Mouse (Mus musculus): ENCODE results near the gene Agl. TPM values are rescaled to one million over a fixed set of nuclear protein-coding genes. Genes with fewer than 3 reads are reported as not detected.
"Not testable (repeated sequence)": the region's sequence is repeated elsewhere in the genome, so short reads cannot be mapped to it uniquely, and the experiment has no call there.

Gene Agl
- polyA plus RNA-seq, 1 experiment from 2014 or later: 17.7 TPM

GRCm38 (mm10) chr3:116810351-116810750, 2.4 kb upstream of the Agl start:
- WGBS: 83% methylated on average over 6 of the region's 6 CpGs
- not testable (repeated sequence) for H3K4me2 ChIP-seq (replicated peaks); H3K4me3 ChIP-seq; H3K27me3 ChIP-seq (replicated peaks); H3K27ac ChIP-seq; H3K9me3 ChIP-seq; H3K4me1 ChIP-seq; ATAC-seq (ENCODE audit: low FRiP score, low read depth); H3K36me3 ChIP-seq; H3K9ac ChIP-seq

- 91% methylated on average over 6 of the region's 6 CpGs for WGBS
- H3K4me2 ChIP-seq (replicated peaks): no peak overlapping the region
- no peak for ATAC-seq (ENCODE audit: low FRiP score, low read depth)
- no peak overlapping the region for H3K4me3 ChIP-seq
- H3K9ac ChIP-seq: no peak overlapping the region; the same call in 1 of the 2 replicates
- H3K4me1 ChIP-seq: peaks cover 17% of the 10 kb centered on the region
- no peak overlapping the region for H3K27ac ChIP-seq
- no peaks in the 10 kb centered on the region for H3K27me3 ChIP-seq (replicated peaks)
- no peaks in the 10 kb centered on the region for H3K9me3 ChIP-seq
- no peaks in the 10 kb centered on the region for H3K36me3 ChIP-seq
Observed at GRCm38 (mm10) chr3:116809221-116809620, 1.3 kb upstream of the Agl start.

GRCm38 (mm10) chr3:116808507-116809217, 696 bp upstream of the Agl start:
- Histone ChIP-seq H3K36me3 (no peaks in the 10 kb centered on the region), H3K27me3 (replicated peaks) (no peaks in the 10 kb centered on the region), H3K4me1 (peaks cover 17% of the 10 kb centered on the region), H3K9ac (peak overlapping the region; percentile 60; the same call in 1 of the 2 replicates), H3K4me3 (peak overlapping the region; percentile 63), H3K4me2 (replicated peaks) (peak overlapping the region; percentile 67), H3K27ac (no peak overlapping the region), H3K9me3 (no peaks in the 10 kb centered on the region)
- ATAC-seq (ENCODE audit: low FRiP score, low read depth): peak; percentile 57
- WGBS: 60% methylated on average over 10 of the region's 10 CpGs

GRCm38 (mm10) chr3:116805866-116806265, 2.1 kb downstream of the Agl start:
- no peak overlapping the region for H3K27ac ChIP-seq
- H3K4me1 ChIP-seq: peaks cover 17% of the 10 kb centered on the region
- H3K36me3 ChIP-seq: no peaks in the 10 kb centered on the region
- H3K4me3 ChIP-seq: no peak overlapping the region
- H3K27me3 ChIP-seq (replicated peaks): no peaks in the 10 kb centered on the region
- H3K4me2 ChIP-seq (replicated peaks): no peak overlapping the region
- ATAC-seq (ENCODE audit: low FRiP score, low read depth): no peak
- no peak overlapping the region for H3K9ac ChIP-seq
- no peaks in the 10 kb centered on the region for H3K9me3 ChIP-seq
- WGBS: 69% methylated on average over 3 of the region's 3 CpGs

- peak overlapping the region; percentile 45 for H3K4me2 ChIP-seq (replicated peaks)
- 0 out of 2 replicates have a peak overlapping the region, but pooled peaks have one; percentile 38 for H3K9ac ChIP-seq
- no peak overlapping the region for H3K4me3 ChIP-seq
- H3K27ac ChIP-seq: no peak overlapping the region
- H3K4me1 ChIP-seq: peaks cover 17% of the 10 kb centered on the region
- H3K36me3 ChIP-seq: no peaks in the 10 kb centered on the region
- no peak for ATAC-seq (ENCODE audit: low FRiP score, low read depth)
- H3K9me3 ChIP-seq: no peaks in the 10 kb centered on the region
- 15% methylated on average over 6 of the region's 6 CpGs for WGBS
- no peaks in the 10 kb centered on the region for H3K27me3 ChIP-seq (replicated peaks)
Observed at GRCm38 (mm10) chr3:116804746-116805285, 3.1 kb downstream of the Agl start.

- Histone ChIP-seq H3K36me3 (peaks cover 7% of the 10 kb centered on the region; the same call in 1 of the 2 replicates), H3K9ac (no peak overlapping the region), H3K4me1 (peaks cover 11% of the 10 kb centered on the region), H3K4me3 (no peak overlapping the region), H3K27me3 (replicated peaks) (no peaks in the 10 kb centered on the region), H3K9me3 (no peaks in the 10 kb centered on the region), H3K4me2 (replicated peaks) (no peak overlapping the region), H3K27ac (no peak overlapping the region)
- no peak for ATAC-seq (ENCODE audit: low FRiP score, low read depth)
- WGBS: 82% methylated on average over 8 of the region's 8 CpGs
Observed at GRCm38 (mm10) chr3:116801755-116802154, 6.2 kb downstream of the Agl start.

- H3K27ac ChIP-seq: no peak overlapping the region
- no peak for ATAC-seq (ENCODE audit: low FRiP score, low read depth)
Observed at GRCm38 (mm10) chr3:116798821-116799510, 9.0 kb downstream of the Agl start.

GRCm38 (mm10) chr3:116788851-116789250, 19.1 kb downstream of the Agl start:
- H3K27ac ChIP-seq: no peak overlapping the region
- H3K9ac ChIP-seq: no peak overlapping the region
- no peaks in the 10 kb centered on the region for H3K9me3 ChIP-seq
- peaks cover 53% of the 10 kb centered on the region for H3K36me3 ChIP-seq
- no peaks in the 10 kb centered on the region for H3K4me1 ChIP-seq
- H3K27me3 ChIP-seq (replicated peaks): no peaks in the 10 kb centered on the region
- H3K4me2 ChIP-seq (replicated peaks): no peak overlapping the region
- 91% methylated on average over 5 of the region's 5 CpGs for WGBS
- ATAC-seq (ENCODE audit: low FRiP score, low read depth): no peak
- H3K4me3 ChIP-seq: no peak overlapping the region

More at GRCm38 (mm10) chr3:116798821-116799510, 9.0 kb downstream of the Agl start:
- 79% methylated on average over 4 of the region's 4 CpGs for whole genome bisulfite sequencing
- no peak overlapping the region for H3K4me3 ChIP-seq
- H3K4me1 ChIP-seq: no peaks in the 10 kb centered on the region
- no peak overlapping the region for H3K4me2 ChIP-seq (replicated peaks)
- no peaks in the 10 kb centered on the region for H3K9me3 ChIP-seq
- no peak overlapping the region for H3K9ac ChIP-seq
- no peaks in the 10 kb centered on the region for H3K27me3 ChIP-seq (replicated peaks)
- peaks cover 11% of the 10 kb centered on the region for H3K36me3 ChIP-seq

GRCm38 (mm10) chr3:116786543-116786942, 21.4 kb downstream of the Agl start:
- H3K36me3 ChIP-seq: peaks cover 53% of the 10 kb centered on the region
- no peaks in the 10 kb centered on the region for H3K4me1 ChIP-seq
- H3K9ac ChIP-seq: no peak overlapping the region
- WGBS: 74% methylated on average over 9 of the region's 9 CpGs
- no peaks in the 10 kb centered on the region for H3K27me3 ChIP-seq (replicated peaks)
- H3K4me3 ChIP-seq: no peak overlapping the region
- ATAC-seq (ENCODE audit: low FRiP score, low read depth): no peak
- no peak overlapping the region for H3K27ac ChIP-seq
- H3K4me2 ChIP-seq (replicated peaks): no peak overlapping the region
- H3K9me3 ChIP-seq: no peaks in the 10 kb centered on the region

GRCm38 (mm10) chr3:116785820-116786219, 22.1 kb downstream of the Agl start:
- Histone ChIP-seq H3K4me1 (no peaks in the 10 kb centered on the region), H3K36me3 (peaks cover 54% of the 10 kb centered on the region), H3K9ac (no peak overlapping the region), H3K27me3 (replicated peaks) (no peaks in the 10 kb centered on the region), H3K9me3 (no peaks in the 10 kb centered on the region), H3K4me3 (no peak overlapping the region), H3K27ac (no peak overlapping the region), H3K4me2 (replicated peaks) (no peak overlapping the region)
- 94% methylated on average over 8 of the region's 8 CpGs for WGBS
- ATAC-seq (ENCODE audit: low FRiP score, low read depth): no peak

GRCm38 (mm10) chr3:116784811-116785210, 23.2 kb downstream of the Agl start:
- H3K27me3 ChIP-seq (replicated peaks): no peaks in the 10 kb centered on the region

GRCm38 (mm10) chr3:116784290-116784689, 23.7 kb downstream of the Agl start:
- Histone ChIP-seq H3K4me1 (no peaks in the 10 kb centered on the region), H3K4me3 (no peak overlapping the region), H3K27ac (no peak overlapping the region), H3K36me3 (peaks cover 55% of the 10 kb centered on the region), H3K4me2 (replicated peaks) (no peak overlapping the region), H3K9me3 (no peaks in the 10 kb centered on the region), H3K27me3 (replicated peaks) (no peaks in the 10 kb centered on the region), H3K9ac (no peak overlapping the region)
- ATAC-seq (ENCODE audit: low FRiP score, low read depth): no peak
- WGBS: 92% methylated on average over 12 of the region's 12 CpGs

More at GRCm38 (mm10) chr3:116784811-116785210, 23.2 kb downstream of the Agl start:
- Histone ChIP-seq H3K4me1 (no peaks in the 10 kb centered on the region), H3K4me3 (no peak overlapping the region), H3K9me3 (no peaks in the 10 kb centered on the region), H3K36me3 (peaks cover 55% of the 10 kb centered on the region), H3K27ac (no peak overlapping the region), H3K4me2 (replicated peaks) (no peak overlapping the region), H3K9ac (no peak overlapping the region)
- ATAC-seq (ENCODE audit: low FRiP score, low read depth): no peak
- 95% methylated on average over 8 of the region's 8 CpGs for WGBS
